Mouse (Mus musculus) heart, adult 2 months (tissue): Measurements from ENCODE around the gene Fam129a. TPM values are rescaled to one million over a fixed set of nuclear protein-coding genes. Genes with fewer than 3 reads are reported as not detected.
A peak's percentile ranks its signal among the peaks of the same experiment; 100 is the strongest.

Source experiments
- DNase-seq, 2 experiments: peaks; one replicate each; pipeline ENCODE4 v3.0.0; 2021
- H3K27ac ChIP-seq: fragments of 200-600 bp; 2 replicates; pipeline ENCODE4 v1.8.1; 2022
- H3K27me3 ChIP-seq: fragments of 200-500 bp; 2 replicates; pipeline ENCODE4 v1.6.1; 2012; ENCODE audit warnings: mild to moderate bottlenecking, low read length, inconsistent platforms, mixed read lengths; ENCODE audit not compliant: control insufficient read depth, insufficient read depth
- H3K36me3 ChIP-seq: fragments of 200-500 bp; 2 replicates; pipeline ENCODE4 v1.6.1; 2012; ENCODE audit warnings: low read length, inconsistent platforms; ENCODE audit not compliant: control insufficient read depth, insufficient read depth
- H3K4me1 ChIP-seq: fragments of 200-500 bp; 2 replicates; pipeline ENCODE4 v1.6.1; 2011; ENCODE audit warnings: low read length; ENCODE audit not compliant: control insufficient read depth, insufficient read depth
- H3K4me3 ChIP-seq: fragments of 200-600 bp; 2 replicates; pipeline ENCODE4 v1.8.1; 2022
- H3K79me2 ChIP-seq: fragments of 200-500 bp; replicated peaks from 2 replicates; pipeline ENCODE4 v1.6.1; 2012; ENCODE audit warnings: mild to moderate bottlenecking, inconsistent platforms, low read length, moderate library complexity, mixed read lengths; ENCODE audit not compliant: control insufficient read depth, insufficient read depth
- H3K9ac ChIP-seq: fragments of 200-500 bp; 2 replicates; pipeline ENCODE4 v1.6.1; 2012; ENCODE audit warnings: low read depth, mild to moderate bottlenecking, control low read depth, inconsistent platforms, low read length, mixed read lengths
- CTCF ChIP-seq: fragments of 200-600 bp; IDR thresholded peaks from 2 replicates; pipeline ENCODE4 v1.8.1; 2022; ENCODE audit warnings: antibody characterized with exemption, mild to moderate bottlenecking, moderate library complexity
- EP300 ChIP-seq: fragments of 200-500 bp; IDR thresholded peaks from 2 replicates; pipeline ENCODE4 v1.6.1; 2011; ENCODE audit warnings: low read depth, low read length, control low read depth; ENCODE audit not compliant: insufficient read depth
- POLR2A ChIP-seq: fragments of 200-500 bp; IDR thresholded peaks from 2 replicates; pipeline ENCODE4 v1.6.1; 2011; ENCODE audit warnings: mild to moderate bottlenecking, low read depth, low read length, control low read depth; ENCODE audit not compliant: insufficient read depth
- WGBS: fragments of 180-500 bp; shearing (Covaris S2); methylation state at CpG from one replicate; pipeline ENCODE4 v1.1.7; 2018; 5-methylcytosine and 5-hydroxymethylcytosine counted together
- intact Hi-C: fragments of 180-260 bp; cut with DNase I; formaldehyde crosslinking; loops from one replicate; pipeline ENCODE4 v1.15.1; 2025
- polyA plus RNA-seq: library from polyadenylated mRNA; depleted of rRNA; stranded (reverse); fragments of >200 nt; gene quantifications from 2 replicates; pipeline ENCODE4 v1.2.3, GENCODE M21; 2012
- total RNA-seq, 2 experiments: library from RNA; stranded (reverse); gene quantifications; 2 replicates each; pipeline ENCODE4 v1.2.3; 2021

The Fam129a gene
- total and polyA plus RNA-seq, 3 experiments: 6.2 to 14.9 (median 13.3) TPM

GRCm38 (mm10) chr1:151697901-151698641, 127.1 kb downstream of the Fam129a start:
- WGBS: 81% methylated on average over 7 of the region's 7 CpGs
- Histone ChIP-seq H3K4me1 (peaks cover 3% of the 10 kb centered on the region), H3K9ac (no peak overlapping the region), H3K79me2 (no peaks in the 10 kb centered on the region), H3K4me3 (no peak overlapping the region), H3K27ac (no peak overlapping the region), H3K27me3 (no peaks in the 10 kb centered on the region), H3K36me3 (no peaks in the 10 kb centered on the region)
- no peak for DNase-seq
- intact Hi-C loops: no loop called here
- no peak for TF ChIP-seq POLR2A
- no peak for TF ChIP-seq EP300
- TF ChIP-seq CTCF: no peak

- 43% methylated on average over 7 of the region's 7 CpGs for WGBS
- no peak for TF ChIP-seq CTCF
- no peak for TF ChIP-seq POLR2A
- TF ChIP-seq EP300: no peak
- intact Hi-C loops: no loop called here
- Histone ChIP-seq H3K9ac (no peak overlapping the region), H3K27me3 (no peaks in the 10 kb centered on the region), H3K4me1 (no peaks in the 10 kb centered on the region), H3K27ac (no peak overlapping the region), H3K79me2 (no peaks in the 10 kb centered on the region), H3K36me3 (no peaks in the 10 kb centered on the region), H3K4me3 (no peak overlapping the region)
- DNase-seq: no peak
These were observed 128.4 kb downstream of the Fam129a start for GRCm38 (mm10) chr1:151699363-151699762.

GRCm38 (mm10) chr1:151702816-151703215, 131.8 kb downstream of the Fam129a start:
- no peaks in the 10 kb centered on the region for H3K36me3 ChIP-seq
- no peak overlapping the region for H3K9ac ChIP-seq
- intact Hi-C loops: loop anchor here (5.0 to 10.0 kb wide), 2 partner anchors 41 to 668 kb away; no protein-coding TSS in a partner anchor
- 26% methylated on average over 1 of the region's 1 CpGs for WGBS
- no peak overlapping the region for H3K4me3 ChIP-seq
- TF ChIP-seq CTCF (peak; percentile 42), EP300 (no peak)
- H3K79me2 ChIP-seq: no peaks in the 10 kb centered on the region
- no peak overlapping the region for H3K27ac ChIP-seq
- no peak for DNase-seq
- H3K27me3 ChIP-seq: no peaks in the 10 kb centered on the region
- no peaks in the 10 kb centered on the region for H3K4me1 ChIP-seq

GRCm38 (mm10) chr1:151705723-151706396, 134.9 kb downstream of the Fam129a start:
- Histone ChIP-seq H3K27ac (no peak overlapping the region), H3K36me3 (no peaks in the 10 kb centered on the region), H3K4me3 (no peak overlapping the region), H3K79me2 (no peaks in the 10 kb centered on the region), H3K9ac (no peak overlapping the region), H3K4me1 (peaks cover 4% of the 10 kb centered on the region; the same call in 1 of the 2 replicates), H3K27me3 (no peaks in the 10 kb centered on the region)
- intact Hi-C loops: loop anchor here (1.0 to 10.0 kb wide), 3 partner anchors 142 to 671 kb away; no protein-coding TSS in a partner anchor
- DNase-seq: peak; percentile 72 to 78
- TF ChIP-seq CTCF (no peak; the same call in 1 of the 2 replicates), POLR2A (no peak), EP300 (peak; percentile 94; the same call in 1 of the 2 replicates)
- 32% methylated on average over 11 of the region's 11 CpGs for whole genome bisulfite sequencing

GRCm38 (mm10) chr1:151706397-151706752, 135.4 kb downstream of the Fam129a start:
- TF ChIP-seq EP300: no peak
- 80% methylated on average over 3 of the region's 3 CpGs for WGBS
- intact Hi-C loops: loop anchor here (1.0 to 10.0 kb wide), 3 partner anchors 142 to 672 kb away; no protein-coding TSS in a partner anchor

More at GRCm38 (mm10) chr1:151706397-151706752, 135.4 kb downstream of the Fam129a start:
- Histone ChIP-seq H3K79me2 (no peaks in the 10 kb centered on the region), H3K9ac (no peak overlapping the region), H3K36me3 (no peaks in the 10 kb centered on the region), H3K4me1 (peaks cover 6% of the 10 kb centered on the region), H3K27me3 (no peaks in the 10 kb centered on the region), H3K4me3 (no peak overlapping the region), H3K27ac (no peak overlapping the region)
- no peak for DNase-seq
